Mouse (Mus musculus) neural tube, embryonic 15.5 days (tissue): ENCODE results near the gene Oaz1. TPM values are rescaled to one million over a fixed set of nuclear protein-coding genes. Genes with fewer than 3 reads are reported as not detected.

Source experiments
- ATAC-seq: fragments of 200-750 bp; cut with Nextera tagmentation; 2 replicates; pipeline ENCODE4 v1.8.0; 2017; ENCODE audit warnings: mild to moderate bottlenecking, moderate TSS enrichment, moderate library complexity; ENCODE audit not compliant: low FRiP score
- H3K27ac ChIP-seq: fragments of 300-500 bp; sonication (generic); replicated peaks from 2 replicates; pipeline ENCODE4 v1.5.1; 2015; ENCODE audit warnings: mild to moderate bottlenecking, inconsistent platforms
- H3K27me3 ChIP-seq: fragments of 300-500 bp; sonication (generic); replicated peaks from 2 replicates; pipeline ENCODE4 v1.6.1; 2015; ENCODE audit warnings: inconsistent platforms
- H3K36me3 ChIP-seq: fragments of 300-500 bp; sonication (generic); 2 replicates; pipeline ENCODE4 v1.6.1; 2015; ENCODE audit warnings: inconsistent platforms
- H3K4me1 ChIP-seq: fragments of 300-500 bp; sonication (generic); 2 replicates; pipeline ENCODE4 v1.6.1; 2015; ENCODE audit warnings: inconsistent platforms
- H3K4me2 ChIP-seq: fragments of 300-500 bp; sonication (generic); 2 replicates; pipeline ENCODE4 v1.6.1; 2015; ENCODE audit warnings: inconsistent platforms, mild to moderate bottlenecking, moderate library complexity
- H3K4me3 ChIP-seq: fragments of 300-500 bp; sonication (generic); replicated peaks from 2 replicates; pipeline ENCODE4 v1.5.1; 2015; ENCODE audit warnings: mild to moderate bottlenecking, inconsistent platforms
- H3K9ac ChIP-seq: fragments of 300-500 bp; sonication (generic); replicated peaks from 2 replicates; pipeline ENCODE4 v1.6.1; 2015; ENCODE audit warnings: mild to moderate bottlenecking, inconsistent platforms
- H3K9me3 ChIP-seq: fragments of 300-500 bp; sonication (generic); replicated peaks from 2 replicates; pipeline ENCODE4 v1.6.1; 2016; ENCODE audit warnings: inconsistent platforms
- WGBS: fragments of 180-500 bp; shearing (Covaris S2); methylation state at CpG from one replicate; pipeline ENCODE4 v1.1.7; 2015; ENCODE audit warnings: mixed read lengths; 5-methylcytosine and 5-hydroxymethylcytosine counted together
- polyA plus RNA-seq: library from polyadenylated mRNA; unstranded; fragments of >200 nt; fragmentation: Nextera tagmentation; extraction: Ambion mirVana; gene quantifications from 2 replicates; pipeline ENCODE4 v1.2.1, GENCODE M21; 2015

Oaz1 gene
- polyA plus RNA-seq, 1 experiment from 2014 or later: 1,221 TPM

GRCm38 (mm10) chr10:80857386-80857785 lies 30.9 kb downstream of the Oaz1 start:
- no peak for ATAC-seq
- H3K36me3 ChIP-seq: peaks cover 17% of the 10 kb centered on the region
- H3K9ac ChIP-seq: 0 out of 2 replicates have a peak overlapping the region, but pooled peaks have one; percentile 87
- H3K4me2 ChIP-seq: peak overlapping the region; percentile 96
- H3K4me3 ChIP-seq: no peak overlapping the region
- H3K27me3 ChIP-seq: no peaks in the 10 kb centered on the region
- 31% methylated on average over 8 of the region's 8 CpGs for WGBS
- peak overlapping the region; percentile 61 for H3K27ac ChIP-seq
- H3K9me3 ChIP-seq: no peaks in the 10 kb centered on the region
- peaks cover 49% of the 10 kb centered on the region for H3K4me1 ChIP-seq

- H3K4me2 ChIP-seq: peak overlapping the region; percentile 96; the same call in 1 of the 2 replicates
- no peaks in the 10 kb centered on the region for H3K9me3 ChIP-seq
- no peak overlapping the region for H3K9ac ChIP-seq
- peak overlapping the region; percentile 61 for H3K27ac ChIP-seq
- peaks cover 20% of the 10 kb centered on the region for H3K36me3 ChIP-seq
- ATAC-seq: no peak
- no peaks in the 10 kb centered on the region for H3K27me3 ChIP-seq
- H3K4me3 ChIP-seq: no peak overlapping the region
- 65% methylated on average over 3 of the region's 3 CpGs for WGBS
- peaks cover 49% of the 10 kb centered on the region for H3K4me1 ChIP-seq
Measured at GRCm38 (mm10) chr10:80857848-80858247, 31.4 kb downstream of the Oaz1 start.

GRCm38 (mm10) chr10:80858350-80858935 lies 32.0 kb downstream of the Oaz1 start:
- H3K9me3 ChIP-seq: no peaks in the 10 kb centered on the region
- H3K36me3 ChIP-seq: peaks cover 21% of the 10 kb centered on the region
- H3K4me1 ChIP-seq: peaks cover 45% of the 10 kb centered on the region
- no peaks in the 10 kb centered on the region for H3K27me3 ChIP-seq
- H3K27ac ChIP-seq: 0 out of 2 replicates have a peak overlapping the region, but pooled peaks have one; percentile 18
- peak overlapping the region; percentile 96; the same call in 1 of the 2 replicates for H3K4me2 ChIP-seq
- H3K9ac ChIP-seq: no peak overlapping the region
- 89% methylated on average over 7 of the region's 7 CpGs for WGBS
- no peak overlapping the region for H3K4me3 ChIP-seq
- no peak for ATAC-seq

- no peak for ATAC-seq
- Histone ChIP-seq H3K27ac (no peak overlapping the region), H3K36me3 (peaks cover 55% of the 10 kb centered on the region), H3K4me1 (peaks cover 15% of the 10 kb centered on the region), H3K9ac (no peak overlapping the region), H3K4me2 (no peak overlapping the region), H3K4me3 (no peak overlapping the region), H3K9me3 (no peaks in the 10 kb centered on the region), H3K27me3 (no peaks in the 10 kb centered on the region)
- 96% methylated on average over 5 of the region's 5 CpGs for WGBS
Measured at GRCm38 (mm10) chr10:80862305-80862704, 35.8 kb downstream of the Oaz1 start.

GRCm38 (mm10) chr10:80864446-80864845 lies 38.0 kb downstream of the Oaz1 start:
- Histone ChIP-seq H3K27me3 (no peaks in the 10 kb centered on the region), H3K4me2 (no peak overlapping the region), H3K9ac (no peak overlapping the region), H3K36me3 (peaks cover 65% of the 10 kb centered on the region), H3K27ac (no peak overlapping the region), H3K9me3 (no peaks in the 10 kb centered on the region), H3K4me3 (no peak overlapping the region), H3K4me1 (no peaks in the 10 kb centered on the region)
- WGBS: 67% methylated on average over 16 of the region's 16 CpGs
- ATAC-seq: no peak

- 84% methylated on average over 4 of the region's 6 CpGs for whole genome bisulfite sequencing
- no peak overlapping the region for H3K4me2 ChIP-seq
- no peaks in the 10 kb centered on the region for H3K4me1 ChIP-seq
- H3K4me3 ChIP-seq: no peak overlapping the region
- H3K9ac ChIP-seq: no peak overlapping the region
- no peaks in the 10 kb centered on the region for H3K9me3 ChIP-seq
- ATAC-seq: no peak
- peaks cover 21% of the 10 kb centered on the region for H3K36me3 ChIP-seq
- H3K27me3 ChIP-seq: no peaks in the 10 kb centered on the region
- H3K27ac ChIP-seq: no peak overlapping the region
Measured at GRCm38 (mm10) chr10:80870993-80871392, 44.5 kb downstream of the Oaz1 start.

- Histone ChIP-seq H3K36me3 (peaks cover 15% of the 10 kb centered on the region), H3K27ac (no peak within 1 kb of the TSS), H3K4me3 (no peak within 1 kb of the TSS), H3K27me3 (no peaks in the 10 kb centered on the region), H3K4me2 (no peak within 1 kb of the TSS), H3K9ac (no peak within 1 kb of the TSS), H3K4me1 (0 out of 2 replicates have a peak, but pooled peaks cover 2% of the 10 kb centered on the region), H3K9me3 (no peaks in the 10 kb centered on the region)
- no peak for ATAC-seq
- 36% methylated on average over 9 of the region's 9 CpGs for WGBS
Measured at GRCm38 (mm10) chr10:80871581-80871980, 45.1 kb downstream of the Oaz1 start, which contains the start of gene Tmprss9. Gene Tmprss9 (plus strand): TSS chr10:80871848.

GRCm38 (mm10) chr10:80874035-80874434 lies 47.6 kb downstream of the Oaz1 start:
- Histone ChIP-seq H3K4me3 (no peak overlapping the region), H3K27me3 (no peaks in the 10 kb centered on the region), H3K9me3 (no peaks in the 10 kb centered on the region), H3K9ac (no peak overlapping the region), H3K4me2 (no peak overlapping the region), H3K36me3 (no peaks in the 10 kb centered on the region), H3K4me1 (0 out of 2 replicates have a peak, but pooled peaks cover 2% of the 10 kb centered on the region), H3K27ac (no peak overlapping the region)
- ATAC-seq: no peak
- 76% methylated on average over 9 of the region's 9 CpGs for WGBS

GRCm38 (mm10) chr10:80876028-80876427 lies 49.6 kb downstream of the Oaz1 start:
- ATAC-seq: no peak
- Histone ChIP-seq H3K27ac (no peak overlapping the region), H3K4me3 (no peak overlapping the region), H3K27me3 (no peaks in the 10 kb centered on the region), H3K36me3 (no peaks in the 10 kb centered on the region), H3K9me3 (no peaks in the 10 kb centered on the region), H3K9ac (no peak overlapping the region), H3K4me1 (0 out of 2 replicates have a peak, but pooled peaks cover 2% of the 10 kb centered on the region), H3K4me2 (no peak overlapping the region)
- WGBS: 30% methylated on average over 5 of the region's 5 CpGs

GRCm38 (mm10) chr10:80876594-80876993 lies 50.1 kb downstream of the Oaz1 start:
- Histone ChIP-seq H3K9ac (no peak overlapping the region), H3K36me3 (no peaks in the 10 kb centered on the region), H3K27ac (no peak overlapping the region), H3K4me1 (0 out of 2 replicates have a peak, but pooled peaks cover 2% of the 10 kb centered on the region), H3K4me3 (no peak overlapping the region), H3K9me3 (no peaks in the 10 kb centered on the region), H3K27me3 (no peaks in the 10 kb centered on the region), H3K4me2 (no peak overlapping the region)
- 26% methylated on average over 3 of the region's 3 CpGs for WGBS
- ATAC-seq: no peak
